Mouse (Mus musculus) limb, embryonic 11.5 days (tissue): Measurements from ENCODE around the gene Mif4gd. TPM values are rescaled to one million over a fixed set of nuclear protein-coding genes. Genes with fewer than 3 reads are reported as not detected.
A peak's percentile ranks its signal among the peaks of the same experiment; 100 is the strongest.

Experiments used
- ATAC-seq: fragments of 200-750 bp; cut with Nextera tagmentation; 2 replicates; pipeline ENCODE4 v1.8.0; 2017; ENCODE audit warnings: low read depth; ENCODE audit not compliant: insufficient number of reproducible peaks, low FRiP score, low TSS enrichment
- DNase-seq: peaks from one replicate; pipeline ENCODE4 v3.0.0-alpha.2; 2015; ENCODE audit warnings: low spot score
- H3K27ac ChIP-seq: fragments of 300-500 bp; sonication (generic); replicated peaks from 2 replicates; pipeline ENCODE4 v1.5.1; 2014; ENCODE audit warnings: low read depth, mild to moderate bottlenecking, low read length
- H3K27me3 ChIP-seq: fragments of 300-500 bp; sonication (generic); 2 replicates; pipeline ENCODE4 v1.6.1; 2014; ENCODE audit warnings: mild to moderate bottlenecking, low read length, mixed read lengths; ENCODE audit not compliant: control insufficient read depth, insufficient read depth
- H3K36me3 ChIP-seq: fragments of 300-500 bp; sonication (generic); 2 replicates; pipeline ENCODE4 v1.6.1; 2014; ENCODE audit warnings: mild to moderate bottlenecking, low read length, moderate library complexity, mixed read lengths; ENCODE audit not compliant: control insufficient read depth, insufficient read depth
- H3K4me1 ChIP-seq: fragments of 300-500 bp; sonication (generic); 2 replicates; pipeline ENCODE4 v1.6.1; 2014; ENCODE audit warnings: low read length, mixed read lengths; ENCODE audit not compliant: control insufficient read depth, insufficient read depth
- H3K4me2 ChIP-seq: fragments of 300-500 bp; sonication (generic); 2 replicates; pipeline ENCODE4 v1.6.1; 2014; ENCODE audit warnings: low read depth, mild to moderate bottlenecking, moderate library complexity; ENCODE audit not compliant: severe bottlenecking
- H3K4me3 ChIP-seq: fragments of 300-500 bp; sonication (generic); 2 replicates; pipeline ENCODE4 v1.5.1; 2014; ENCODE audit warnings: low read depth, low read length
- H3K9ac ChIP-seq: fragments of 300-500 bp; sonication (generic); 2 replicates; pipeline ENCODE4 v1.6.1; 2014; ENCODE audit warnings: mild to moderate bottlenecking, low read length
- H3K9me3 ChIP-seq: fragments of 300-500 bp; sonication (generic); 2 replicates; pipeline ENCODE4 v1.6.1; 2016; ENCODE audit warnings: low read length; ENCODE audit not compliant: control insufficient read depth
- WGBS: fragments of 180-500 bp; shearing (Covaris S2); extraction: QIAGEN DNeasy Blood & Tissue Kit; methylation state at CpG from one replicate; pipeline ENCODE4 v1.1.7; 2014; 5-methylcytosine and 5-hydroxymethylcytosine counted together
- polyA plus RNA-seq: library from polyadenylated mRNA; unstranded; fragments of >200 nt; fragmentation: Nextera tagmentation; extraction: Ambion mirVana; gene quantifications from 2 replicates; pipeline ENCODE4 v1.2.1, GENCODE M21; 2014

Gene Mif4gd
- polyA plus RNA-seq, 1 experiment from 2014 or later = 18.0 TPM

DNA sequence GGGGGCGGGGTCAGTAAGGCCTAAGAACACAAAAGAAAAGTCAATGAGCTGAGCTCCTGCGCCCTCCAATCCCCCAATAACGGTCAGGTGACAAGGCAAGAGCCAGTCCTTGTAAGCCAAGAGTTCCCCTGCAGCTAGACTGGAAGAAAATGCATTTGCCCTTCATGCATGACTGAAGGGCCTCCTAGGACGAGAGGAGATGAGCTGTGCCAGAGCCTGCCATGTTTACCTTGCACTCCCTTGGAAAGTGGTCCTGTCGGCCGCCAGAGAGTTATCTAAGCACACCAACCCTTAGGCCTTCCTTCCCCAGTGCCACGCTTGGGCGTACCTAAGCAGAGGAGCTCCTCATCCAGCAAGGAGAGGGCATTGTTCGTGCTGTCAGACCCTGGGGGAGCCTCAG is 24.8 kb downstream of the Mif4gd start:
- Histone ChIP-seq H3K27ac (no peak overlapping the region), H3K4me1 (no peaks in the 10 kb centered on the region)
- ATAC-seq = no peak

DNA sequence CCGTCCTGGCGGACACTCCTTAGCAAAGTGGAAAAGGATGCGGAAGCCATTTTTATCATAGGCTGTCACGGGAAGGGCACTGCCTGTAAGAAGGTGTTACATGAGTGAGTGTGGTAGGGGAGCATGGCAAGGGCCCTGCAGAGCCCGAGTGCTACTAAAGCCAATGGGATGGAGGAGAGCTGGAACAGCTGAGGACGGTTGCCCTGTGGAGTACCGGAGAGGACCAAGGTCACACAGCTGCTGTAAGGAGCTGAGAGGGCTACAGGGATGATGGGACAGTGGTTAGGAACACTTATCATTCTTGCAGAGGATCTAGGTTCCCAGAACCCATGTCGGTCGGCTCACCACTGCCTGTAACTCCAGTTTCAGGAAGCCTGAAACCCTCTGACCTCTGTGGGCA is 26.4 kb downstream of the Mif4gd start:
- H3K4me1 ChIP-seq = no peaks in the 10 kb centered on the region
- H3K27ac ChIP-seq = no peak overlapping the region
- no peak overlapping the region for H3K9ac ChIP-seq
- peaks cover 62% of the 10 kb centered on the region for H3K36me3 ChIP-seq
- ATAC-seq = no peak
- WGBS = 91% methylated on average over 9 of the region's 9 CpGs
- H3K9me3 ChIP-seq = no peaks in the 10 kb centered on the region
- H3K27me3 ChIP-seq = no peaks in the 10 kb centered on the region
- H3K4me2 ChIP-seq = no peak overlapping the region
- no peak for DNase-seq
- H3K4me3 ChIP-seq = no peak overlapping the region

More for the DNA sequence above, 24.8 kb downstream of the Mif4gd start:
- 84% methylated on average over 9 of the region's 9 CpGs for WGBS
- H3K4me2 ChIP-seq = no peak overlapping the region
- no peak overlapping the region for H3K4me3 ChIP-seq
- no peak for DNase-seq
- no peaks in the 10 kb centered on the region for H3K9me3 ChIP-seq
- no peaks in the 10 kb centered on the region for H3K27me3 ChIP-seq
- no peak overlapping the region for H3K9ac ChIP-seq
- peaks cover 64% of the 10 kb centered on the region for H3K36me3 ChIP-seq

DNA sequence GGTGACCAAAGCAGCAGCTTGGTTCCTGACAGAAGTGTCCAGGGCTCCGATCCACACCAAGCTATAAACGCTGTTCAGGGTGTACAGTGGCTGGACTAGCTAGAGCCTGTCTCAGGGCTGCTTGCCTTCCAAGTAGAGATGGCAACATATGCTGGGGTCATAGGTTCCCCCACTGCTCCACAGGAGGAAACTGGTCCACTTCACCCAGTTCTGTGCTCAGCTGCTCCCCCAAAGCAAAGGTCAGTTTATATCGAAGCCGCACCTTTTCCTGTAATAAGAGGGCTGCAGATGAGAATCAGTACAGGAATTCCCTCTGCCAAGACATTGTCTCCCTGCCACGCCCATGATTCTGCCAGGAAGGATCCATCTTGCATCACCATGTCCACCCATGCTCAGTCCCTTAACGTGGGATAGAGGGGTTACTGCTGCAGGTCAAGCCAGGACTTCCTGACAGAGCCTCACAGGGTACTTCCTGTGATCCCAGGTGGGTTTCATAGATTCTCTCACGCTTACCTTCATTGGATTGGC is 27.1 kb downstream of the Mif4gd start:
- Histone ChIP-seq H3K27ac (no peak overlapping the region), H3K4me3 (no peak overlapping the region), H3K4me1 (no peaks in the 10 kb centered on the region), H3K9ac (no peak overlapping the region), H3K27me3 (no peaks in the 10 kb centered on the region), H3K9me3 (no peaks in the 10 kb centered on the region), H3K4me2 (no peak overlapping the region), H3K36me3 (peaks cover 65% of the 10 kb centered on the region)
- no peak for DNase-seq
- 91% methylated on average over 7 of the region's 7 CpGs for WGBS
- no peak for ATAC-seq

DNA sequence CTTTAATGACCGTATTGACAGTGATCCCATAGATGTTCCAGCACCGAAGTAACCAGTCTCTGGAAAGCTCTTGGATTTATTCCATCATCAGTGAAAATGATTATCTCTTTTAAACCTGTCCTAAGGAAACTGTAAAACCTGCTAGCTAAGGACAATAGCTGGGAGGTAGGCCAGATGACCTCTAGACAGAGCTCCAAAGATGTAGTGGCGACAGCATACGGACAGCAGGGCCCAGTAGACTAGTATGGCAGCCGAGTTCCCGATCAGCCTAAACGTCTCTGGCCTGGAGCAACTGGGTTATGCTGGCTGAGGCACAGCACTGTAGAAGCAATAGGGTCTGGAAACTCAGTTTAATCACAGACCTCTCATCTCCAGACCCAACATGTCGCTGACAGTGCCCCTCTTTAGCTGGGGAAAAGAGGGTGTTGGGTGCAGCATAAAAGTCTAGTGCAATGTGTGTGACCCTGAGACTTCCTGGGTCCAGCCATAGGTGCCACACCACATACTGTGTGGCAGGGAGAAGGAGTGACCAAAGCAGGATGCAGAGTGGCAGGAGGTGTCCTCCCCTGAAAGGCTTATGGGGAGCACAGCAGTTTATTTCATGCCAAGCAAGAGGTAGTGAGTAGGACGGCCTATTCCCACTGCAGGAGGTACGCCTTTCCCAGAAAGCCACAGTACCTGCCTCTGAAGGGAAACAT is 28.2 kb downstream of the Mif4gd start:
- no peak overlapping the region for H3K27ac ChIP-seq
- ATAC-seq (no peak), DNase-seq (no peak)
- 87% methylated on average over 10 of the region's 10 CpGs for WGBS
- no peaks in the 10 kb centered on the region for H3K27me3 ChIP-seq
- no peak overlapping the region for H3K4me2 ChIP-seq
- no peak overlapping the region for H3K9ac ChIP-seq
- H3K9me3 ChIP-seq = no peaks in the 10 kb centered on the region
- no peak overlapping the region for H3K4me3 ChIP-seq
- H3K36me3 ChIP-seq = peaks cover 55% of the 10 kb centered on the region
- H3K4me1 ChIP-seq = no peaks in the 10 kb centered on the region

DNA sequence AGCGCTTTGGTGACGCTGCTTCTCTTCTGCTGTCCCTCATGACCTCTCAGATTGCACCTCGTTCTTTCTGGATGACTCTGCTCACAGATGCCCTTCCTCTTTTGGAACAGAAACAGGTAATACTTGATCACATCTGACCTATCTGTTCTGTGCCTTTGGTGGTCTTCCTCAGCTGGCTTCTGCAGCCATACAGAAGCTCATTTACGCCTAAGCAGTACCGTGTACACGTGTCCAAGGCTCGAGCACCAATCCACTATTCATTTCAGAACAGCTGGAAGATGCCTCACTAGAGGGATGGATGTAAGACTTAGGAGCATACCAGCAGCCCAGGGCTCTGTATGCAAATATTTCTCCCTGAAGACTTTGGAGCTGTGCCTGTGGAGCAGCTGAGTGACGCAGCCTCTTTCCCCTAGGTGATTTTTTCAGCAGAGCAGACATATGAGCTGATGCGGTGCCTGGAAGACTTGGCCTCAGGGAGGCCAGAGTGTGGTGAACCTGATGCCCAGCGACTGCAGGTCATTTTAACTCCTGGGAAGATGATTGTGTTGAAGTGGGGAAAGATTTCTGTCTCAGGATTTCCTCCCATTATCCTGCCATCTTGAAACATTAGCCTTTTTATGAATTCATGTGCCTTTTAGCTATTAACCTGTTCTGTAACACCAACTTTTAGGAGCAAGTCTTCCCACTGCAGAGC is 29.7 kb downstream of the Mif4gd start:
- Histone ChIP-seq H3K36me3 (peaks cover 55% of the 10 kb centered on the region), H3K27me3 (no peaks in the 10 kb centered on the region), H3K4me3 (no peak overlapping the region), H3K9me3 (no peaks in the 10 kb centered on the region), H3K4me1 (no peaks in the 10 kb centered on the region), H3K9ac (no peak overlapping the region), H3K4me2 (no peak overlapping the region), H3K27ac (no peak overlapping the region)
- WGBS = 89% methylated on average over 10 of the region's 10 CpGs
- DNase-seq (no peak), ATAC-seq (no peak)

DNA sequence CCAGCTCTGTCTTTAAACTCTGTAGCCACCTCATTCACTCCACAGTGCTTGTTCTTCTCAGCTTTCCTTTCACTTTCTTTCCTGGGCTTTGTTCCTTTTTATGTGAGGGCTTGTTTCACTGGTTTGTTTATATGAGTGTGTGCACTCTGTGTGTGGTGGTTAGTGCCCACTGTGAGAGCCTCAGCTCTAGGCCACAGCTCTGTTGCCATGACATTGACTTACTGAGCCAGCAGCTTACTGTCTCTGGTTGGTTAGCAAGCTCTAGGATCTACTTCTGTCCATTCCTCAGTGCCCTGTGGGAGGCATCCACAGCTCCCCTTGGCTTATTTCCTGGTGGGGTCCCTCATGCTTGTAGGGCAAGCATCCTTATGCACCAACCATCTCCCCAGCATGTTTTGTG is 33.7 kb downstream of the Mif4gd start:
- no peaks in the 10 kb centered on the region for H3K27me3 ChIP-seq
- DNase-seq (no peak), ATAC-seq (no peak)
- peaks cover 34% of the 10 kb centered on the region for H3K36me3 ChIP-seq
- no peaks in the 10 kb centered on the region for H3K9me3 ChIP-seq
- no peak overlapping the region for H3K4me2 ChIP-seq
- H3K4me3 ChIP-seq = no peak overlapping the region
- no peaks in the 10 kb centered on the region for H3K4me1 ChIP-seq
- H3K9ac ChIP-seq = no peak overlapping the region
- H3K27ac ChIP-seq = no peak overlapping the region

DNA sequence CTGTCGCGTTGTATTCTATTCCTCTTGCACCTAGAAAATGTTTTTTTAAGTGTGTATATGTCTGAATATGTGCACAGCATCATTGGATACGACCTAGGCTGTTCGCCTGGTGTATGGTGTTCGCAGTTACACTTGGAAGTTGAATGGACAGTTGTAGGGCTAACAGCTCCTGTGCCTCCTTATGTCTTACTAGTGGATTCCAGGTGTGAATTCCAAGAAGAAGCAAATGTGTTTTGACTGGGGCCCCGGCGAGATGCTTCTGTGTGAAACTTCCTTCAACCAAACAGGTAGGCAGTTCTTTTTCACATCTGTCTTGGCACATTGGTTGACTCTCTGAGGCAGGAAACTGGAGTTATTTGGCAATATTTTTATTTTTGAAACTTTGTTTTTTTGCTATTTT is 47.8 kb downstream of the Mif4gd start:
- peak overlapping the region; percentile 58 for H3K9ac ChIP-seq
- peaks cover 16% of the 10 kb centered on the region for H3K36me3 ChIP-seq
- ATAC-seq (no peak), DNase-seq (no peak)
- 19% methylated on average over 7 of the region's 7 CpGs for WGBS
- H3K27ac ChIP-seq = no peak overlapping the region
- peak overlapping the region; percentile 76 for H3K4me3 ChIP-seq
- H3K27me3 ChIP-seq = no peaks in the 10 kb centered on the region
- peaks cover 7% of the 10 kb centered on the region; the same call in 1 of the 2 replicates for H3K4me1 ChIP-seq
- H3K9me3 ChIP-seq = no peaks in the 10 kb centered on the region
- H3K4me2 ChIP-seq = peak overlapping the region; percentile 76

DNA sequence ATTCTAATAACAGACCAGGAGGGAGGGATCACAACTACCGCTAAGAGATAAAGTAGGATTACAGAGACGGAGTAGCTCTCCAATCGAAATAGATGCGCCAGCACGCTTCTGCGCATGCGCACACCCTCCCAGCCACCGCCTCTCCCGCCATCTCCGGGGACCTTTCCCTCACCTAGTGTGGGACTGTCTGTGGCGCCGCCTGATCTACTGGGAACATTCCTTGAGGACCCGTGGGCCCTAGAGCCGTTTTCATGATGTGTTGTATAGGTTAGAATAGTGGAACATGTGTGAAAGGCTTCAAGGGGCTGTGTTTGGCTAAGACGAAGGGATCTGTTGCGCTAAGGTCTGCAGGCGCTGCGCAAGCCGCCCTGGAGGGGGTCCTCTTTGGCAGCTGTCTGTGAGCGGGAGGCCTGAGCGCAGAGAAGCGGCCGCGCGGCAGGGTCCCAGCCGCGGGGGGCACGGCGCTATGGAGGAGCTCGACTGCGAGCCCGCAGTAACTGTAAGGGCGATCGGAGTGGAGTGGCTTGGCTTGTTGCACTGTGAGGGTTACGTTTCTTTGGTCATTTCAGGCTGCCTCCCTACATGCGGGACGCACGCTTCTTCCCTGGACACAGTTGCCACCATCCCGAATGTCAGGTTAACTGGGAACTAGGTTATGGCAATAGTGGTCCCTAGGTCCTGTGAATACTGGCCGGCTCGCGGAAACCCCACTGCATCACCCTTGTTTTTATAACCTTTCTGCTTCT is 48.5 kb downstream of the Mif4gd start, which contains the start of gene Nup85:
Gene Nup85, plus strand, starts transcription at position 371 of the 746 bp plus-strand sequence.
- Histone ChIP-seq H3K36me3 (peaks cover 10% of the 10 kb centered on the region; the same call in 1 of the 2 replicates), H3K27me3 (no peaks in the 10 kb centered on the region), H3K4me3 (peak within 1 kb of the TSS; percentile 76), H3K9ac (peak within 1 kb of the TSS; percentile 58), H3K4me2 (peak within 1 kb of the TSS; percentile 76), H3K27ac (0 out of 2 replicates have a peak within 1 kb of the TSS, but pooled peaks have one; percentile 2), H3K9me3 (no peaks in the 10 kb centered on the region), H3K4me1 (peaks cover 7% of the 10 kb centered on the region; the same call in 1 of the 2 replicates)
- ATAC-seq (peak; percentile 87), DNase-seq (peak; percentile 99)
- whole genome bisulfite sequencing = under 1% methylated on average over 42 of the region's 42 CpGs
